Mouse (Mus musculus): ENCODE results near the gene Thumpd3. TPM values are rescaled to one million over a fixed set of nuclear protein-coding genes. Genes with fewer than 3 reads are reported as not detected.

The Thumpd3 gene
- polyA plus RNA-seq, 1 experiment from 2014 or later = 63.2 TPM

GRCm38 (mm10) chr6:113069154-113069553 lies 23.1 kb downstream of the Thumpd3 start:
- Histone ChIP-seq H3K27ac (no peak overlapping the region), H3K4me1 (peaks cover 10% of the 10 kb centered on the region), H3K27me3 (no peaks in the 10 kb centered on the region), H3K4me3 (no peak overlapping the region), H3K9me3 (replicated peaks) (no peaks in the 10 kb centered on the region), H3K36me3 (ENCODE audit: poor library complexity, severe bottlenecking) (peaks cover 57% of the 10 kb centered on the region), H3K4me2 (no peak overlapping the region), H3K9ac (no peak overlapping the region)
- ATAC-seq = no peak
- 93% methylated on average over 1 of the region's 1 CpGs for WGBS

DNA sequence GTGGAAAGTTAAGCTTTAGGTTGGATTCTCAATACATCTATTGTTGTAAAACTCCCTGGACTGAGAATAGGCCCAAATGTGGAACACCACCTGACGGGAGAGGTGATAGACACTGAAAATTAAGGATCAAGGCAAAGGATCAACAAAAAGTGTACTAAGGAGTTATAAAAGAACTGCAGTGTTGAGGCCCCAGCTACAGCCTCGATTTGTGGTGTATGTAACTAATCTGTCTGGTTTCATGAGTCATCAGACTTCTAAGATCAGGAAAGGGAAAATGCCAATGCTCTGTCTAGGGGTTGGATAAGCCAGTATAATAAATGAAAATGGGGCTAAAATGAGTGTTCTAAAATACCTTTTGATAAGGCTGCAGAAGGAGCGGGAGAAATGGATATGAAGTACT lies 29.2 kb downstream of the Thumpd3 start:
- peak overlapping the region; percentile 94 for H3K9ac ChIP-seq
- H3K4me1 ChIP-seq = peaks cover 44% of the 10 kb centered on the region
- WGBS = 18% methylated on average over 3 of the region's 3 CpGs
- H3K27me3 ChIP-seq = no peaks in the 10 kb centered on the region
- H3K27ac ChIP-seq = peak overlapping the region; percentile 99; the same call in 1 of the 2 replicates
- no peak for ATAC-seq
- peaks cover 3% of the 10 kb centered on the region for H3K36me3 ChIP-seq (ENCODE audit: poor library complexity, severe bottlenecking)
- H3K4me3 ChIP-seq = peak overlapping the region; percentile 73
- peak overlapping the region; percentile 93 for H3K4me2 ChIP-seq
- H3K9me3 ChIP-seq (replicated peaks) = no peaks in the 10 kb centered on the region

DNA sequence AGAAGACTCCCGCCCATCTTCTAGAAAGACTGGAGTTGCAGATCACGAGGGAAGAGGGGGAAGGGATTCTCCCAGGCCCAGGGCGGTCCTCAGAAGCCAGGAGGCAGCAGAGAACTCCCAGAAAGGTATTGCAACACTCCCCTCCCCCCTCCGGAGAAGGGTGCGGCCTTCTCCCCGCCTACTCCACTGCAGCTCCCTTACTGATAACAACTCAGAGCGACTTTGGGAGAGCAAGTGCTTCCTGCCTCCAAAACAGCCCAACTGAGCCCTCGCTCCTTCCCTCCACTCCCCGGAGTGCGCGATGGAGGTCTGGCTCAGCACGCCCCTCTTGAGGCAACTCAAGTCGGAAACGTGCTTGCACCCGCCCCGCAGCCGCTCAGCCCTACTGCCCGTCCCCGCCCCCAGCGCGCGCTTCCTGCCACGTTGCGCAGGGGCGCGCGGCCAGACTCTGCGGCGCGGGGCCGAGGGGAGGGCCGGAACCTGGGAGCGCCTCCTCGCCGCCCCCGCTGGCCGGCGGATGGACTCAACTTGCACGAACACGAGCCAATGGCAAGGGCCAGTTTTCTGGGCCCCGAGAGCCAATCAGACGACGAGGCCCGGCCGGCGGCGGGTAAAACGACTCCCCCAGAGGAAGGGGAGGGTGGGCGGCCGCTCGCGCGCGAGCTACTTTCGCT lies 30.1 kb downstream of the Thumpd3 start:
- no peaks in the 10 kb centered on the region for H3K9me3 ChIP-seq (replicated peaks)
- peak overlapping the region; percentile 73 for H3K4me3 ChIP-seq
- H3K27ac ChIP-seq = peak overlapping the region; percentile 99
- no peaks in the 10 kb centered on the region for H3K27me3 ChIP-seq
- ATAC-seq = peak; percentile 79
- H3K4me1 ChIP-seq = peaks cover 46% of the 10 kb centered on the region
- peak overlapping the region; percentile 94 for H3K9ac ChIP-seq
- WGBS = under 1% methylated on average over 36 of the region's 55 CpGs
- H3K4me2 ChIP-seq = peak overlapping the region; percentile 93
- peaks cover 2% of the 10 kb centered on the region for H3K36me3 ChIP-seq (ENCODE audit: poor library complexity, severe bottlenecking)

GRCm38 (mm10) chr6:113076686-113077516 lies 30.9 kb downstream of the Thumpd3 start, which contains the start of gene Setd5:
Setd5 (plus strand) TSS chr6:113077365.
- Histone ChIP-seq H3K4me2 (peak within 1 kb of the TSS; percentile 93), H3K36me3 (ENCODE audit: poor library complexity, severe bottlenecking) (no peaks in the 10 kb centered on the region), H3K27me3 (no peaks in the 10 kb centered on the region), H3K27ac (peak within 1 kb of the TSS; percentile 99), H3K9ac (peak within 1 kb of the TSS; percentile 94), H3K4me3 (peak within 1 kb of the TSS; percentile 73), H3K9me3 (replicated peaks) (no peaks in the 10 kb centered on the region), H3K4me1 (peaks cover 54% of the 10 kb centered on the region)
- 1% methylated on average over 50 of the region's 91 CpGs for WGBS
- ATAC-seq = peak; percentile 95

DNA sequence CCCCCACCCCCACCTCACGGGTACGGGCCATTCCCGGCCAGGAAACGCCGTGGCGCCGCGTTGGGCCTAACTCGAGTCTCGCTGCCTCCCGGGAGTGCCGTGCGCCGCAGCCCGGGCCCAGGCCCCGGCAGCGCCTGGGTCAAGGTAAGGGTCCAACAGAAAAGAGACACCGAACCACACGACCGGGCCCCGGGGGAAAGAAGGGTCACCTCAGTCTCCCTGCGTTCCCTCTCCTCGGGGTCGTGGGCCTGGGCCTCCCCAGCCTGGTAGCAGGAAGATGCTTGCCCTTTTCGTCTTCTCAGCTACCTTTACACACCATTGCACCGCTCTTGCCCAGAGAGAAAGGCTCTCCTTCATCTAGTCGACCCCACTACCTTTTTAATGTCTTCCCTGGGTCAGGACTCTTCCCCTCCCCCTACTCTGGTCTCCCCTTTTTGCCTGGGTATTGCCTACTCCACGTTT lies 31.6 kb downstream of the Thumpd3 start:
- Histone ChIP-seq H3K9me3 (replicated peaks) (no peaks in the 10 kb centered on the region), H3K4me1 (peaks cover 61% of the 10 kb centered on the region), H3K27me3 (no peaks in the 10 kb centered on the region), H3K4me2 (peak overlapping the region; percentile 93), H3K9ac (peak overlapping the region; percentile 94), H3K27ac (peak overlapping the region; percentile 99), H3K36me3 (ENCODE audit: poor library complexity, severe bottlenecking) (no peaks in the 10 kb centered on the region), H3K4me3 (peak overlapping the region; percentile 73)
- whole genome bisulfite sequencing = under 1% methylated on average over 25 of the region's 28 CpGs
- no peak for ATAC-seq

GRCm38 (mm10) chr6:113078031-113078721 lies 32.2 kb downstream of the Thumpd3 start:
- H3K9ac ChIP-seq = peak overlapping the region; percentile 94
- H3K27me3 ChIP-seq = no peaks in the 10 kb centered on the region
- no peaks in the 10 kb centered on the region for H3K9me3 ChIP-seq (replicated peaks)
- ATAC-seq = no peak
- peak overlapping the region; percentile 93 for H3K4me2 ChIP-seq
- H3K36me3 ChIP-seq (ENCODE audit: poor library complexity, severe bottlenecking) = no peaks in the 10 kb centered on the region
- peak overlapping the region; percentile 73 for H3K4me3 ChIP-seq
- peaks cover 60% of the 10 kb centered on the region for H3K4me1 ChIP-seq
- under 1% methylated on average over 18 of the region's 18 CpGs for WGBS
- peak overlapping the region; percentile 99 for H3K27ac ChIP-seq

- 0% methylated on average over 3 of the region's 3 CpGs for WGBS
- H3K36me3 ChIP-seq (ENCODE audit: poor library complexity, severe bottlenecking) = no peaks in the 10 kb centered on the region
- H3K27me3 ChIP-seq = no peaks in the 10 kb centered on the region
- peak overlapping the region; percentile 69 for H3K27ac ChIP-seq
- no peak for ATAC-seq
- peak overlapping the region; percentile 73 for H3K4me3 ChIP-seq
- peak overlapping the region; percentile 93 for H3K4me2 ChIP-seq
- no peaks in the 10 kb centered on the region for H3K9me3 ChIP-seq (replicated peaks)
- H3K4me1 ChIP-seq = peaks cover 61% of the 10 kb centered on the region
- peak overlapping the region; percentile 94 for H3K9ac ChIP-seq
Observed at GRCm38 (mm10) chr6:113079492-113079891, 33.5 kb downstream of the Thumpd3 start.

- no peaks in the 10 kb centered on the region for H3K27me3 ChIP-seq
- H3K4me2 ChIP-seq = peak overlapping the region; percentile 54
- 7% methylated on average over 6 of the region's 6 CpGs for WGBS
- H3K9ac ChIP-seq = peak overlapping the region; percentile 60
- no peaks in the 10 kb centered on the region for H3K9me3 ChIP-seq (replicated peaks)
- peak overlapping the region; percentile 76 for H3K27ac ChIP-seq
- H3K36me3 ChIP-seq (ENCODE audit: poor library complexity, severe bottlenecking) = no peaks in the 10 kb centered on the region
- ATAC-seq = no peak; the same call in 1 of the 2 replicates
- H3K4me3 ChIP-seq = peak overlapping the region; percentile 22
- H3K4me1 ChIP-seq = peaks cover 50% of the 10 kb centered on the region
Observed at GRCm38 (mm10) chr6:113082229-113082628, 36.2 kb downstream of the Thumpd3 start.

DNA sequence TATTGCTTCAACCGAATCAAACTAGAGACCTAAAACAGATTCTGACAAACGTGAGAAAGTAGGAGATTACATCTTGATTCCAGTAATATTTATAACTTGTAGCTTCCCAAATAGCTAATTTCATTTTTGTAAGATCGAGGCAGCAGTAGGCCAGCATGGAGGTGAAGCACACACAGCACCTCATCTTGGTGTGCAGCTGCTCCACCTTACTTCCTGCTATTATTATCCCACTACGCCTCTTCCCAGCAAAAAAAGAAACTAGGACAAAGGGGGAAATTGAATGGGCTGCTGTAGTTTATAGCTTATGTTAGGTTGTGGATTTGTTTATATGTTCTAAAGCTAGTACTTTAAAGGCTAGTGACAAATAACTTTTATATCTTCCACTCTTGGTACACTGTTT lies 38.6 kb downstream of the Thumpd3 start:
- Histone ChIP-seq H3K9me3 (replicated peaks) (no peaks in the 10 kb centered on the region), H3K4me2 (no peak overlapping the region), H3K4me3 (no peak overlapping the region), H3K9ac (no peak overlapping the region), H3K27me3 (no peaks in the 10 kb centered on the region), H3K36me3 (ENCODE audit: poor library complexity, severe bottlenecking) (no peaks in the 10 kb centered on the region), H3K4me1 (peaks cover 36% of the 10 kb centered on the region), H3K27ac (no peak overlapping the region)
- WGBS = 61% methylated on average over 4 of the region's 4 CpGs
- no peak for ATAC-seq

DNA sequence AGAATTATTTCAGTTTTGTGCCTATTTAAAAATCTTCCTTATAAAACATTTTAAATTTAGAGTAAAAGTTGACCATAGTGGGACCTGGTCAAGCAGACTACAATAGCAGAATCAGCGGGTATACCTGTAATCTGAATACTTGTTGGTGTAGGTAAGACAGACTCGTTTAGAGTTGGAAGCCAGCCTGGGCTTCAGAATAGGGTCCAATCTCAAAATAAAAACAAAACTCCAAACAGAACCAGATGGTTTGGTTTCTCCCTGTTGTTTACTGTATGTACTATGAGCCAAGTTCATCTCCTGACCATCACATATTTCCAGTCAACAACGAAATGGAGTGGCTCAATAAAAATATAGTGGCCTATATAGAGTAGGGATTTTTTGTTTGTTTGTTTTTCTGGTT lies 47.2 kb downstream of the Thumpd3 start:
- H3K9me3 ChIP-seq (replicated peaks) = no peaks in the 10 kb centered on the region
- ATAC-seq = no peak
- H3K4me2 ChIP-seq = no peak overlapping the region
- no peak overlapping the region for H3K27ac ChIP-seq
- no peaks in the 10 kb centered on the region for H3K4me1 ChIP-seq
- H3K4me3 ChIP-seq = no peak overlapping the region
- H3K27me3 ChIP-seq = no peaks in the 10 kb centered on the region
- 88% methylated on average over 3 of the region's 3 CpGs for WGBS
- no peak overlapping the region for H3K9ac ChIP-seq
- no peaks in the 10 kb centered on the region for H3K36me3 ChIP-seq (ENCODE audit: poor library complexity, severe bottlenecking)

- H3K27ac ChIP-seq = no peak overlapping the region
- H3K27me3 ChIP-seq = no peaks in the 10 kb centered on the region
- no peak overlapping the region for H3K4me2 ChIP-seq
- no peak overlapping the region for H3K4me3 ChIP-seq
- WGBS = 95% methylated on average over 1 of the region's 1 CpGs
- H3K9me3 ChIP-seq (replicated peaks) = no peaks in the 10 kb centered on the region
- no peak for ATAC-seq
- peaks cover 18% of the 10 kb centered on the region for H3K4me1 ChIP-seq
- H3K9ac ChIP-seq = no peak overlapping the region
- no peaks in the 10 kb centered on the region for H3K36me3 ChIP-seq (ENCODE audit: poor library complexity, severe bottlenecking)
Observed at GRCm38 (mm10) chr6:113095547-113095946, 49.5 kb downstream of the Thumpd3 start.

- WGBS = 93% methylated on average over 5 of the region's 5 CpGs
- peaks cover 20% of the 10 kb centered on the region for H3K4me1 ChIP-seq
- no peaks in the 10 kb centered on the region for H3K27me3 ChIP-seq
- no peak overlapping the region for H3K4me2 ChIP-seq
- H3K9me3 ChIP-seq (replicated peaks) = no peaks in the 10 kb centered on the region
- H3K36me3 ChIP-seq (ENCODE audit: poor library complexity, severe bottlenecking) = no peaks in the 10 kb centered on the region
- H3K27ac ChIP-seq = no peak overlapping the region
- H3K9ac ChIP-seq = no peak overlapping the region
- no peak for ATAC-seq
- H3K4me3 ChIP-seq = no peak overlapping the region
Observed at GRCm38 (mm10) chr6:113097662-113098061, 51.6 kb downstream of the Thumpd3 start.

Data from forebrain, embryonic 13.5 days (tissue).